Mouse (Mus musculus) subcutaneous adipose tissue, adult 2 months (tissue): Measurements from ENCODE around the gene Gm12394. TPM values are rescaled to one million over a fixed set of nuclear protein-coding genes. Genes with fewer than 3 reads are reported as not detected.

Source experiments
- polyA plus RNA-seq: library from polyadenylated mRNA; depleted of rRNA; stranded (reverse); fragments of >200 nt; gene quantifications from 2 replicates; pipeline ENCODE4 v1.2.3, GENCODE M21; 2012; ENCODE audit warnings: low replicate concordance; rRNA removed

Gm12394 gene
- polyA plus RNA-seq, result not detected in 2 replicates

DNA sequence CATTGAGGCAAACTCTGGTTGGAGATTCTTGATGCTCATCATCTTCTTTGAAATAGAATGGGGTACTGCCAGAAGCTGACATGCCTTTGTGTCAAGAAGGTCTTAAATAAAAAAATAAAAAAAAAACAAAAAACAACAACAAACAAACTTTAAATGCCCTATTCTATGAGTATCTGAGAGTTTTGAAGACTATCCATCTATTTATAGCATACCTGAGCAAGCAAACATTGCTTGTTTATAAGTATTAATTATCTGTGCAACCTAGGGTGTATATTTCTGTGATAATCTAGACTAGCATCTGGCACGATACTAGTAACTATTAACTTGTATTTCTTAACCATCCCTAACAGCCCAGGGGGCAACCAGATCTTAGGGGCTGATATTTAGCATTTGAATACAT is at the start of gene Gm12394:
Gene Gm12394, minus strand, starts transcription at position 101 of the 400 bp plus-strand sequence.

GRCm38 (mm10) chr4:42874134-42874533 is 17.6 kb upstream of the Gm12394 start, which contains the start of gene Fam205c:
TSS of gene Fam205c (minus strand) at chr4:42874234.

GRCm38 (mm10) chr4:42853788-42854187 is 2.8 kb downstream of the Gm12394 start, which contains the start of gene Fam205a1:
TSS of gene Fam205a1 (minus strand) at chr4:42853888.

DNA sequence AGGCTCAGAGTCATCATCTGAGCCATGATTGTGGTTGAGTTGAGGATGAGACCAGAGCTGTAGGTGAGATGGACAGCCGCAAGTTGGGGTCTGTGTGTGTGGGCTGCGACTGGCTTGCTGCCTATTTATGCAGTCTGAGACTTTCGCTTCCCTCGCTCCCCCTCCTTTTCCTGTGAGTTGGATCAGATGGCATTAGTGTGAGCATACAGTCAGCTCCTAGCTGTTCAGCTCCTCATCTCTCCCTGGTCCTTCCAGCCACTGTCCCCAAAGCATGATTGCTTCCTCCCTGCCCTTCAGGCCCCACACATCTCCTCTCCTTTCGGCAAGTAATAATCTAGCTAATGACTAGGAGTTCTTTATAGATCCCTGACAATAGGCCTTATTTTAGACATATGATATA is 82.7 kb downstream of the Gm12394 start, which contains the start of gene Ccl21a:
Gene Ccl21a, minus strand, starts transcription at position 101 of the 400 bp plus-strand sequence.

DNA sequence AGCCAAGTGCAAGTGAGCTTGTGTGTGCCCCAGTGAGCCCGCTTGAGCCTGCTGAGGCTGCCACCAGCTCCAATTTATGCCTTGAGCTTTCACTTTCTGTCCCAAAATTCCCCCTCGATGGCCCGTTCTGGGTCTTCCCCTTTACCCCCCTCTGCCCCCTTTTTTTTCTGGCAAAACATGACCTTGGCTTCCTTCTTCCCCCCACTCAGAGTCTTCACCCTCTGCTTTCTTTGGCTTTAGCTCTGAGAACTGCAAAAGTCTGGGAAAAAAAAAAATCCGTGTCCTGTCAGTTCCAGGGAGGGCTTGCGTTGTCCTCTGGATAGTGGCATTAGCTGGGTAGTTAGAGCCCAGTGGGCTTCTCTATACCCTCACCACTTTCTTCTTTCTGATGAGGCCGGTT is 100.1 kb downstream of the Gm12394 start, which contains the start of gene Ccl19:
Gene Ccl19, minus strand, starts transcription at position 101 of the 400 bp plus-strand sequence.

GRCm38 (mm10) chr4:42735245-42735644 is 121.3 kb downstream of the Gm12394 start, which contains the start of gene 4930578G10Rik:
TSS of gene 4930578G10Rik (plus strand) at chr4:42735545.

Other genes with a start within 250 kb of the Gm12394 start
- gene Gm10591, start 244.6 kb downstream of the Gm12394 start, polyA plus RNA-seq, result 1.6 TPM in 1 of 2 replicates, not detected in the other
- gene Gm2564, start 227.1 kb downstream of the Gm12394 start, polyA plus RNA-seq, result 1.3 and 1.9 TPM in 2 replicates
- not detected in 2 replicates for gene Ccl27b, start 201.5 kb downstream of the Gm12394 start, polyA plus RNA-seq
- 0.24 and 0.41 TPM in 2 replicates for gene Il11ra2, start 194.9 kb downstream of the Gm12394 start, polyA plus RNA-seq
- not detected in 2 replicates for gene 4930578G10Rik, start 121.2 kb downstream of the Gm12394 start, polyA plus RNA-seq
- gene Ccl19, start 100.2 kb downstream of the Gm12394 start, polyA plus RNA-seq, result 2.1 and 5.2 TPM in 2 replicates
- 20.1 and 187 TPM in 2 replicates for gene Ccl21a, start 82.8 kb downstream of the Gm12394 start, polyA plus RNA-seq
- not detected in 2 replicates for gene Fam205a1, start 2.9 kb downstream of the Gm12394 start, polyA plus RNA-seq
- not detected in 2 replicates for gene Fam205c, start 17.5 kb upstream of the Gm12394 start, polyA plus RNA-seq
- 0.39 and 1.5 TPM in 2 replicates for gene Phf24, start 59.9 kb upstream of the Gm12394 start, polyA plus RNA-seq
- gene Dnajb5, start 93.0 kb upstream of the Gm12394 start, polyA plus RNA-seq, result 9.8 and 24.7 TPM in 2 replicates
- 0.11 TPM in 1 of 2 replicates, not detected in the other for gene 1700022I11Rik, start 112.8 kb upstream of the Gm12394 start, polyA plus RNA-seq
- gene Vcp, start 143.7 kb upstream of the Gm12394 start, polyA plus RNA-seq, result 124 and 148 TPM in 2 replicates
- 12.9 and 16.2 TPM in 2 replicates for gene Fancg, start 153.7 kb upstream of the Gm12394 start, polyA plus RNA-seq
- gene Pigo, start 169.0 kb upstream of the Gm12394 start, polyA plus RNA-seq, result 13.7 and 24.9 TPM in 2 replicates
- gene Stoml2, start 174.9 kb upstream of the Gm12394 start, polyA plus RNA-seq, result 95.5 and 108 TPM in 2 replicates
- gene Fam214b, start 189.4 kb upstream of the Gm12394 start, polyA plus RNA-seq, result 21.0 and 32.8 TPM in 2 replicates
- 11.3 and 13.1 TPM in 2 replicates for gene Unc13b, start 202.2 kb upstream of the Gm12394 start, polyA plus RNA-seq